Mouse (Mus musculus) embryonic facial prominence, embryonic 13.5 days (tissue): Measurements from ENCODE around the gene Acy3. TPM values are rescaled to one million over a fixed set of nuclear protein-coding genes. Genes with fewer than 3 reads are reported as not detected.

Experiments used
- ATAC-seq: fragments of 200-750 bp; cut with Nextera tagmentation; 2 replicates; pipeline ENCODE4 v1.8.0; 2017; ENCODE audit warnings: low read depth; ENCODE audit not compliant: insufficient number of reproducible peaks, insufficient read depth, low FRiP score, low TSS enrichment
- H3K27ac ChIP-seq: fragments of 300-500 bp; sonication (generic); 2 replicates; pipeline ENCODE4 v1.5.1; 2015; ENCODE audit warnings: moderate library complexity, mild to moderate bottlenecking, inconsistent platforms
- H3K27me3 ChIP-seq: fragments of 300-500 bp; sonication (generic); 2 replicates; pipeline ENCODE4 v1.6.1; 2015; ENCODE audit warnings: mild to moderate bottlenecking, inconsistent platforms
- H3K36me3 ChIP-seq: fragments of 300-500 bp; sonication (generic); 2 replicates; pipeline ENCODE4 v1.6.1; 2015; ENCODE audit warnings: mild to moderate bottlenecking, inconsistent platforms
- H3K4me1 ChIP-seq: fragments of 300-500 bp; sonication (generic); 2 replicates; pipeline ENCODE4 v1.6.1; 2015; ENCODE audit warnings: inconsistent platforms
- H3K4me2 ChIP-seq: fragments of 300-500 bp; sonication (generic); 2 replicates; pipeline ENCODE4 v1.6.1; 2015; ENCODE audit warnings: moderate library complexity, mild to moderate bottlenecking, inconsistent platforms
- H3K4me3 ChIP-seq: fragments of 300-500 bp; sonication (generic); 2 replicates; pipeline ENCODE4 v1.5.1; 2015; ENCODE audit warnings: mild to moderate bottlenecking, inconsistent platforms
- H3K9ac ChIP-seq: fragments of 300-500 bp; sonication (generic); 2 replicates; pipeline ENCODE4 v1.6.1; 2015; ENCODE audit warnings: mild to moderate bottlenecking, inconsistent platforms
- H3K9me3 ChIP-seq: fragments of 300-500 bp; sonication (generic); 2 replicates; pipeline ENCODE4 v1.6.1; 2016; ENCODE audit warnings: inconsistent platforms
- WGBS: fragments of 180-500 bp; shearing (Covaris S2); methylation state at CpG from one replicate; pipeline ENCODE4 v1.1.7; 2015; ENCODE audit warnings: mixed read lengths; 5-methylcytosine and 5-hydroxymethylcytosine counted together
- polyA plus RNA-seq: library from polyadenylated mRNA; unstranded; fragments of >200 nt; fragmentation: Nextera tagmentation; extraction: Ambion mirVana; gene quantifications from 2 replicates; pipeline ENCODE4 v1.2.1, GENCODE M21; 2015

Acy3 gene
- polyA plus RNA-seq, 1 experiment from 2014 or later, result 3.7 TPM

- Histone ChIP-seq H3K36me3 (no peaks in the 10 kb centered on the region), H3K4me3 (no peak overlapping the region), H3K4me1 (peaks cover 10% of the 10 kb centered on the region), H3K4me2 (no peak overlapping the region), H3K27ac (no peak overlapping the region), H3K9me3 (no peaks in the 10 kb centered on the region), H3K9ac (no peak overlapping the region), H3K27me3 (no peaks in the 10 kb centered on the region)
- WGBS, result 10% methylated on average over 4 of the region's 4 CpGs
- peak; percentile 39; the same call in 1 of the 2 replicates for ATAC-seq
Observed at GRCm38 (mm10) chr19:3980309-3980708, 6.1 kb upstream of the Acy3 start.

GRCm38 (mm10) chr19:3980917-3981316 is 5.5 kb upstream of the Acy3 start:
- ATAC-seq, result no peak
- no peaks in the 10 kb centered on the region for H3K27me3 ChIP-seq
- H3K36me3 ChIP-seq, result no peaks in the 10 kb centered on the region
- WGBS, result 83% methylated on average over 9 of the region's 9 CpGs
- H3K4me1 ChIP-seq, result peaks cover 8% of the 10 kb centered on the region
- no peak overlapping the region for H3K4me3 ChIP-seq
- no peaks in the 10 kb centered on the region for H3K9me3 ChIP-seq
- no peak overlapping the region for H3K9ac ChIP-seq
- H3K27ac ChIP-seq, result no peak overlapping the region
- no peak overlapping the region for H3K4me2 ChIP-seq

DNA sequence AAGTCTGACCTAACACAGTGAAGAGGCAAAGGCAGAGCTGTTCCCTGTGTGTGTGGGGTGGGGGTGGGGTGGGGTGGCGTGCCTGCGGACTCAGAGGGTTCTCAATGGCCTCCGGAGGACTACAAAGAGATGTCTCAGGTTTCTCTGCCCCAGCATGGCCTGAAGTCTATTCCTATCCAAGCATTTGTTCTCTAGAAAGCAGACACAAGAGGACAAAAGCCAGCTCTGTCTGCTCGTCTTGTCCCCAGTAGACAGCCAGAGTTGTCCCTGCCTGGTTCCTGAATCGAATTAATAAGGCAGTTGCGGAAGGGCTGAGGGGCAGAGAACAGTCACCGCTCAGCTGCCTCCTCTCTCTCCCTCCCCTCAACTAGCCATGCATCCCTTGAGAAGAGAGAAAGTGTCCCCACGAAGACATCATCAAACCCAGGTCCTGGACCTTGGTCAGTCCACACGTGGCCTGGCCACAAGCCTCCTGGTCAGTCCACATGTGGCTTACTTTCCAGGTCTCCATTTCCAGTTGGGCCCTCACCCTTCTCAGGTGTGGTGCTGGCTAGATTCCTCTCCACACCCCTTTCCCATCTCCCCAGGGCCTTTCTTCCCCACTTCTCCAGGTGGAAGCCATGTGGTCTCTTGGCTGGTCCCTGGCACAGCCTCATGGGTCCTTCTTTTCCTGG is 2.7 kb upstream of the Acy3 start:
- H3K9ac ChIP-seq, result no peak overlapping the region
- no peaks in the 10 kb centered on the region; the same call in 1 of the 2 replicates for H3K9me3 ChIP-seq
- no peak overlapping the region for H3K4me2 ChIP-seq
- no peak overlapping the region for H3K4me3 ChIP-seq
- no peak for ATAC-seq
- 18% methylated on average over 9 of the region's 9 CpGs for WGBS
- H3K27ac ChIP-seq, result no peak overlapping the region
- H3K36me3 ChIP-seq, result no peaks in the 10 kb centered on the region
- no peaks in the 10 kb centered on the region for H3K27me3 ChIP-seq
- peaks cover 19% of the 10 kb centered on the region for H3K4me1 ChIP-seq

GRCm38 (mm10) chr19:3985261-3985681 is 1.1 kb upstream of the Acy3 start:
- Histone ChIP-seq H3K9ac (no peak overlapping the region), H3K27ac (no peak overlapping the region), H3K4me2 (no peak overlapping the region), H3K4me3 (no peak overlapping the region), H3K9me3 (no peaks in the 10 kb centered on the region; the same call in 1 of the 2 replicates), H3K36me3 (no peaks in the 10 kb centered on the region), H3K4me1 (peaks cover 19% of the 10 kb centered on the region), H3K27me3 (no peaks in the 10 kb centered on the region)
- no peak for ATAC-seq
- 48% methylated on average over 8 of the region's 8 CpGs for WGBS

DNA sequence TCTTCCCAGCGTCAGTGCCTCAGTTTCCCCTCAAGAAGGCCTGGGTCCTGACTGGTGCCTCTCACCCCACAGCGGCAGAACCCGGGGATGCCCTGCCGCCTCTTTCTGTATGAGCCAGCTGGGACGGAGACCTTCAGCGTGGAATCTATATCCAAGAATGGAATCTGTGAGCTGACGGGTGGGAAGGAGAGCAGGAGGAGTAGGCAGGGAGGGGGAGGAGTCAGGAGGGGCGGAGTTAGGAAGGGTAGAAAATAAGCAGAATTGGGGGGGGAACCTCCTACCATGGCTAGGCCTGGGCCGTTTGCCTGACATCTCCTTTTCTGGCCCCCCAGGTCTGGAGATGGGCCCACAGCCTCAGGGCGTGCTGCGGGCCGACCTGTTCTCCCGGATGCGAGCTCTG is 1.7 kb downstream of the Acy3 start:
- Histone ChIP-seq H3K4me1 (peaks cover 19% of the 10 kb centered on the region), H3K4me3 (no peak overlapping the region), H3K27me3 (no peaks in the 10 kb centered on the region), H3K36me3 (no peaks in the 10 kb centered on the region), H3K27ac (no peak overlapping the region), H3K4me2 (no peak overlapping the region), H3K9ac (no peak overlapping the region), H3K9me3 (no peaks in the 10 kb centered on the region; the same call in 1 of the 2 replicates)
- 88% methylated on average over 14 of the region's 14 CpGs for WGBS
- no peak for ATAC-seq

- H3K4me2 ChIP-seq, result no peak overlapping the region
- peaks cover 14% of the 10 kb centered on the region for H3K4me1 ChIP-seq
- H3K27ac ChIP-seq, result no peak overlapping the region
- no peak overlapping the region for H3K4me3 ChIP-seq
- H3K9ac ChIP-seq, result no peak overlapping the region
- H3K27me3 ChIP-seq, result no peaks in the 10 kb centered on the region
- WGBS, result 85% methylated on average over 4 of the region's 4 CpGs
- no peaks in the 10 kb centered on the region; the same call in 1 of the 2 replicates for H3K9me3 ChIP-seq
- ATAC-seq, result no peak
- H3K36me3 ChIP-seq, result no peaks in the 10 kb centered on the region
Observed at GRCm38 (mm10) chr19:3988750-3989149, 2.4 kb downstream of the Acy3 start.

GRCm38 (mm10) chr19:3990804-3991203 is 4.4 kb downstream of the Acy3 start:
- WGBS, result 62% methylated on average over 6 of the region's 6 CpGs
- Histone ChIP-seq H3K4me3 (no peak overlapping the region), H3K9me3 (no peaks in the 10 kb centered on the region; the same call in 1 of the 2 replicates), H3K4me1 (peaks cover 12% of the 10 kb centered on the region), H3K27ac (no peak overlapping the region), H3K9ac (peak overlapping the region; percentile 27; the same call in 1 of the 2 replicates), H3K27me3 (no peaks in the 10 kb centered on the region), H3K4me2 (no peak overlapping the region), H3K36me3 (no peaks in the 10 kb centered on the region)
- ATAC-seq, result no peak

DNA sequence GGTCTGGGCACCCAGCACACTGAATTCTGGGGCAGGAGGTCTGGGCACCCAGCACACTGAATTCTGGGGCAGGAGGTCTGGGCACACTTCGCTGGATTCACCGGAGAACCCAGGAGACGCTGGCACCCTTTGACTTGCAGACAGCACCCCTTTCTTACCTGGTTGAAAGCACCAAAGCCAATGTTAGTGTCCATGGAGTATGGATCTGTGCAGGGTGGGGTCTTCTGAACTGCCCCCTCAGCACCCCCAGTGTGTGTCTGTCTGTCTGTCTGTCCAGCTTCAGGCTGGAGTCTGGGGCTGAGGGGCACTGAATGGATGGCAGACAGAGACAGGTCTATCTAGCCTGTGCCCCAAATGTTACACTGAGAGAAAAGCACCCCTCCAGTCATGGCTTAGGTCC is 5.2 kb downstream of the Acy3 start:
- H3K9ac ChIP-seq, result no peak overlapping the region
- H3K4me3 ChIP-seq, result no peak overlapping the region
- 95% methylated on average over 3 of the region's 3 CpGs for WGBS
- peaks cover 8% of the 10 kb centered on the region for H3K4me1 ChIP-seq
- no peaks in the 10 kb centered on the region for H3K27me3 ChIP-seq
- no peaks in the 10 kb centered on the region for H3K36me3 ChIP-seq
- H3K4me2 ChIP-seq, result no peak overlapping the region
- H3K9me3 ChIP-seq, result no peaks in the 10 kb centered on the region; the same call in 1 of the 2 replicates
- H3K27ac ChIP-seq, result no peak overlapping the region
- ATAC-seq, result no peak

GRCm38 (mm10) chr19:3991966-3992365 is 5.6 kb downstream of the Acy3 start:
- WGBS, result 83% methylated on average over 3 of the region's 3 CpGs

DNA sequence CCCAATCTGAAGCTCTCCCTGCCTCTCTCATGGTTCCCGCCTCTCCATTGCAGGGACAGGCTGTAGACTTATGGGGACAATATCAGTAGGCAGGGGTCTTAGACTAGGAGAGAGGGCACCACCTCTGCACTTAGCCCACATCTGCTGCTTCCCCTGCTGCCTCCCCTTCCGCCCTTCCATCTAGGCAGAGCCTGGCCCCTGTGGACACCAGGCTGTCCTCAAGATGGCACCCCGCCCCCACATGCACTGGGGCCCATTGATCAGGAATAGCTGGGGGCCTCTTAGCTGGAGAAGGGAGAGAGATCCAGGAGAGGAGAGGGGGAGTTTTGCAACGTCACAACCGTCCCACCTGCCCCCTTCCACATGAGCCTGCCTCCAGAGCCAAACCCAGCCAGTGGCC is 6.0 kb downstream of the Acy3 start, which contains the start of gene Tbx10:
Gene Tbx10 (plus strand): TSS at position 337 of the 400 bp plus-strand sequence.
- Histone ChIP-seq H3K36me3 (no peaks in the 10 kb centered on the region), H3K27ac (no peak within 1 kb of the TSS), H3K4me3 (no peak within 1 kb of the TSS), H3K9me3 (no peaks in the 10 kb centered on the region; the same call in 1 of the 2 replicates), H3K4me1 (0 out of 2 replicates have a peak, but pooled peaks cover 3% of the 10 kb centered on the region), H3K9ac (no peak within 1 kb of the TSS), H3K4me2 (no peak within 1 kb of the TSS), H3K27me3 (no peaks in the 10 kb centered on the region)
- ATAC-seq, result no peak
- 54% methylated on average over 5 of the region's 5 CpGs for WGBS

More at GRCm38 (mm10) chr19:3991966-3992365, 5.6 kb downstream of the Acy3 start:
- Histone ChIP-seq H3K27ac (no peak overlapping the region), H3K9ac (no peak overlapping the region), H3K4me1 (peaks cover 4% of the 10 kb centered on the region; the same call in 1 of the 2 replicates), H3K4me2 (no peak overlapping the region), H3K27me3 (no peaks in the 10 kb centered on the region), H3K36me3 (no peaks in the 10 kb centered on the region), H3K9me3 (no peaks in the 10 kb centered on the region; the same call in 1 of the 2 replicates), H3K4me3 (no peak overlapping the region)
- ATAC-seq, result no peak

DNA sequence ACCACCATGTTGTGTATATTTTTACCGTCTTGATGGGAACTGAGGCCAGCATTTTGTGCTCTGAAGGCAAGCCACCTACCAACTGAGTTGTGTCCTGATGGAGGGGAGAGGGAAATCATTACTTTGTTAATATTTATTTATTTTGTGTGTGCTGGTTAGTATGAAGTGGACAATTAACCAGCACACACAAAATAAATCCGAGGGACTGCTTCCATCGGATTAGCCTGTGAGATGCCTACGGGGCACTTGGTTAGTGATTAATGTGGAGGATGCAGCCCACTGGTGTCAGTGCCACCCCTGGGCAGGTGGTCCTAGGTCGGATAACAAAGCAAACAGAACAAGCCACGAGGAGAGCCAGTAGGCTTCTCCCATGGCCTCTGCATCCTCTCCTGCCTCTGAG is 8.6 kb downstream of the Acy3 start:
- Histone ChIP-seq H3K4me3 (no peak overlapping the region), H3K4me1 (peaks cover 10% of the 10 kb centered on the region), H3K36me3 (no peaks in the 10 kb centered on the region), H3K27me3 (no peaks in the 10 kb centered on the region), H3K9ac (no peak overlapping the region), H3K27ac (no peak overlapping the region), H3K4me2 (no peak overlapping the region), H3K9me3 (no peaks in the 10 kb centered on the region)
- 70% methylated on average over 6 of the region's 6 CpGs for WGBS
- ATAC-seq, result no peak

DNA sequence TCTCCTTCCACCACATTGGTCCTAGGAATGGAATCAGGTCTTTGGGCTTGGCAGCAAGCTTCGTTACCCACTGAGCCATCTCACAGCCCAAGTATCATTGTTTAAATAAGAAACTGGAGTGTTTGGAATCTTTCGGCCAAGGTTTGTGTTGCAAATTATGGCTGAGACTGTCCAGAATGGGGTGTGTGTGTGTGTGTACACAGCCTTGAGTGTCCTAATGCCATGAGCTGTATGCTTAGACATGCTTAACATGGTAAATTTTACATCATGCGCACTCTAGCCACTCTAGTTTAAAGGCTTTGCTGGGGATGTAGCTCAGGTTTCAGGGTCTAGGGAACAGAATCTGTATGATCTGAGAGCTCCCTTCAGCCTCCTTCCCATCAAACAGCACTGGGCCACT is 9.1 kb downstream of the Acy3 start:
- no peaks in the 10 kb centered on the region for H3K9me3 ChIP-seq
- no peak for ATAC-seq
- H3K4me3 ChIP-seq, result no peak overlapping the region
- H3K4me1 ChIP-seq, result peaks cover 10% of the 10 kb centered on the region
- no peak overlapping the region for H3K27ac ChIP-seq
- H3K36me3 ChIP-seq, result no peaks in the 10 kb centered on the region
- 81% methylated on average over 3 of the region's 3 CpGs for whole genome bisulfite sequencing
- H3K9ac ChIP-seq, result no peak overlapping the region
- no peak overlapping the region for H3K4me2 ChIP-seq
- no peaks in the 10 kb centered on the region for H3K27me3 ChIP-seq
